Mouse (Mus musculus) left cerebral cortex, postnatal 14 days (tissue): ENCODE measurements around the gene Maco1. TPM values are rescaled to one million over a fixed set of nuclear protein-coding genes. Genes with fewer than 3 reads are reported as not detected.

Source experiments
- DNase-seq, 2 experiments: peaks; one replicate each; pipeline ENCODE4 v3.0.0; 2021 to 2022; ENCODE audit warnings: low spot score in 2 of 2, mixed read lengths in 1 of 2
- intact Hi-C: fragments of 180-260 bp; cut with DNase I; formaldehyde crosslinking; loops from one replicate; pipeline ENCODE4 v1.15.1; 2025
- total RNA-seq, 2 experiments: library from RNA; stranded (reverse); gene quantifications; 2 replicates each; pipeline ENCODE4 v1.2.3; 2021

The Maco1 gene
- total RNA-seq, 2 experiments from 2014 or later: 49.2 to 53.0 TPM

GRCm38 (mm10) chr4:134759564-134759963, 93.6 kb downstream of the Maco1 start:
- intact Hi-C loops: no loop called here
- DNase-seq: no peak

- no peak for DNase-seq
- intact Hi-C loops: no loop called here
Observed at GRCm38 (mm10) chr4:134758922-134759321, 94.2 kb downstream of the Maco1 start.

- no peak for DNase-seq
- intact Hi-C loops: no loop called here
Observed at GRCm38 (mm10) chr4:134758367-134758766, 94.8 kb downstream of the Maco1 start.

- DNase-seq: no peak
- intact Hi-C loops: no loop called here
Observed at GRCm38 (mm10) chr4:134756953-134757352, 96.2 kb downstream of the Maco1 start.

GRCm38 (mm10) chr4:134754941-134755340, 98.2 kb downstream of the Maco1 start:
- DNase-seq: no peak
- intact Hi-C loops: no loop called here

- intact Hi-C loops: no loop called here
- DNase-seq: no peak
Observed at GRCm38 (mm10) chr4:134754371-134754770, 98.8 kb downstream of the Maco1 start.

- intact Hi-C loops: no loop called here
- DNase-seq: no peak
Observed at GRCm38 (mm10) chr4:134753516-134754261, 99.5 kb downstream of the Maco1 start.

GRCm38 (mm10) chr4:134752911-134753426, 100.2 kb downstream of the Maco1 start:
- intact Hi-C loops: no loop called here
- DNase-seq: no peak

Other genes with a start within 250 kb of the Maco1 start
- 10 to 100 TPM; 33.7 to 38.0 TPM for gene Man1c1, start 149.1 kb downstream of the Maco1 start, total RNA-seq
- gene Ldlrap1, start 85.3 kb downstream of the Maco1 start, total RNA-seq: 1 to 10 TPM; 3.5 to 4.7 TPM
- gene Rhd, start 11.2 kb upstream of the Maco1 start, total RNA-seq: not detected
- gene Tmem50a, start 61.7 kb upstream of the Maco1 start, total RNA-seq: 100 to 1,000 TPM; 125 to 129 TPM
- gene Rsrp1, start 70.2 kb upstream of the Maco1 start, total RNA-seq: 100 to 1,000 TPM; 261 to 276 TPM
- gene Syf2, start 77.6 kb upstream of the Maco1 start, total RNA-seq: 10 to 100 TPM; 39.0 to 39.1 TPM